Mouse (Mus musculus) natural killer cell, adult 2 months (primary cell): ENCODE results near the gene Gtf2a2.

ENCODE experiments used
- DNase-seq, 2 experiments: peaks; one replicate each; pipeline ENCODE4 v3.0.0; 2022; ENCODE audit warnings: low spot score in 2 of 2

Gtf2a2 gene

GRCm38 (mm10) chr9:70012408-70012901 lies at the start of gene Gtf2a2:
Gtf2a2 (plus strand) TSS chr9:70012550.
- peak; percentile 83 to 87 for DNase-seq

GRCm38 (mm10) chr9:69964370-69964769 lies 48.0 kb upstream of the Gtf2a2 start:
- DNase-seq = no peak

- no peak for DNase-seq
Observed at GRCm38 (mm10) chr9:69985526-69985925, 26.8 kb upstream of the Gtf2a2 start.

GRCm38 (mm10) chr9:69986063-69986462 lies 26.3 kb upstream of the Gtf2a2 start:
- no peak for DNase-seq

GRCm38 (mm10) chr9:69986571-69986970 lies 25.8 kb upstream of the Gtf2a2 start:
- no peak for DNase-seq

GRCm38 (mm10) chr9:69987579-69987978 lies 24.8 kb upstream of the Gtf2a2 start:
- peak; percentile 47 to 63 for DNase-seq

- no peak for DNase-seq
Observed at GRCm38 (mm10) chr9:69988706-69989302, 23.5 kb upstream of the Gtf2a2 start.

- DNase-seq = peak; percentile 85 to 87
Observed at GRCm38 (mm10) chr9:69989303-69990121, 22.8 kb upstream of the Gtf2a2 start, which contains the start of gene Bnip2. Bnip2 (plus strand) TSS chr9:69989466.

GRCm38 (mm10) chr9:69990346-69990745 lies 22.0 kb upstream of the Gtf2a2 start:
- no peak for DNase-seq

GRCm38 (mm10) chr9:69992841-69993277 lies 19.5 kb upstream of the Gtf2a2 start:
- DNase-seq = peak in 1 of 2 experiments; percentile 16

- no peak for DNase-seq
Observed at GRCm38 (mm10) chr9:69993479-69993878, 18.9 kb upstream of the Gtf2a2 start.

GRCm38 (mm10) chr9:69994547-69994946 lies 17.8 kb upstream of the Gtf2a2 start:
- no peak for DNase-seq

- no peak for DNase-seq
Observed at GRCm38 (mm10) chr9:69999318-69999717, 13.0 kb upstream of the Gtf2a2 start.

GRCm38 (mm10) chr9:70003516-70003915 lies 8.8 kb upstream of the Gtf2a2 start:
- no peak for DNase-seq

GRCm38 (mm10) chr9:70006984-70007383 lies 5.4 kb upstream of the Gtf2a2 start:
- no peak for DNase-seq

GRCm38 (mm10) chr9:70007506-70008248 lies 4.7 kb upstream of the Gtf2a2 start:
- no peak for DNase-seq

GRCm38 (mm10) chr9:70009754-70010304 lies 2.5 kb upstream of the Gtf2a2 start:
- DNase-seq = no peak

GRCm38 (mm10) chr9:70010781-70011473 lies 1.4 kb upstream of the Gtf2a2 start:
- no peak for DNase-seq

GRCm38 (mm10) chr9:70011537-70012407 lies 578 bp upstream of the Gtf2a2 start:
- DNase-seq = no peak

- no peak for DNase-seq
Observed at GRCm38 (mm10) chr9:70015632-70016031, 3.3 kb downstream of the Gtf2a2 start.
